Mouse (Mus musculus) stomach, postnatal 0 days (tissue): ENCODE results near the gene Kmt5b. TPM values are rescaled to one million over a fixed set of nuclear protein-coding genes. Genes with fewer than 3 reads are reported as not detected.
A peak's percentile ranks its signal among the peaks of the same experiment; 100 is the strongest.

Experiments used
- ATAC-seq: fragments of 200-750 bp; cut with Nextera tagmentation; 2 replicates; pipeline ENCODE4 v1.8.0; 2017; ENCODE audit not compliant: low FRiP score, low TSS enrichment
- DNase-seq: peaks from one replicate; pipeline ENCODE4 v3.0.0-alpha.2; 2016; ENCODE audit warnings: low spot score
- H3K27ac ChIP-seq: fragments of 300-500 bp; sonication (generic); replicated peaks from 2 replicates; pipeline ENCODE4 v1.5.1; 2014; ENCODE audit warnings: mild to moderate bottlenecking, control low read depth
- H3K27me3 ChIP-seq: fragments of 300-500 bp; sonication (generic); 2 replicates; pipeline ENCODE4 v1.6.1; 2014; ENCODE audit warnings: low read length; ENCODE audit not compliant: control insufficient read depth, insufficient read depth
- H3K36me3 ChIP-seq: fragments of 300-500 bp; sonication (generic); 2 replicates; pipeline ENCODE4 v1.6.1; 2014; ENCODE audit warnings: low read length, mixed read lengths; ENCODE audit not compliant: control insufficient read depth, insufficient read depth
- H3K4me1 ChIP-seq: fragments of 300-500 bp; sonication (generic); replicated peaks from 2 replicates; pipeline ENCODE4 v1.6.1; 2014; ENCODE audit warnings: antibody characterized with exemption; ENCODE audit not compliant: control insufficient read depth, insufficient read depth
- H3K4me2 ChIP-seq: fragments of 300-500 bp; sonication (generic); replicated peaks from 2 replicates; pipeline ENCODE4 v1.6.1; 2014; ENCODE audit warnings: low read depth, mild to moderate bottlenecking, control low read depth, moderate library complexity
- H3K4me3 ChIP-seq: fragments of 300-500 bp; sonication (generic); 2 replicates; pipeline ENCODE4 v1.5.1; 2014; ENCODE audit warnings: low read depth, low read length, control low read depth
- H3K9ac ChIP-seq: fragments of 300-500 bp; sonication (generic); 2 replicates; pipeline ENCODE4 v1.6.1; 2014; ENCODE audit warnings: mild to moderate bottlenecking, low read length, control low read depth, mixed read lengths
- H3K9me3 ChIP-seq: fragments of 300-500 bp; sonication (generic); 2 replicates; pipeline ENCODE4 v1.6.1; 2016; ENCODE audit warnings: low read length; ENCODE audit not compliant: control insufficient read depth
- CTCF ChIP-seq: IDR thresholded peaks from 2 replicates; pipeline ENCODE4 v1.5.1; 2016; ENCODE audit warnings: antibody characterized with exemption, low read depth, mild to moderate bottlenecking, moderate library complexity
- EP300 ChIP-seq: optimal IDR thresholded peaks from 2 replicates; pipeline ENCODE3; 2016; ENCODE audit warnings: antibody characterized with exemption
- WGBS: fragments of 180-500 bp; shearing (Covaris S2); extraction: QIAGEN DNeasy Blood & Tissue Kit; methylation state at CpG from one replicate; pipeline ENCODE4 v1.1.7; 2014; 5-methylcytosine and 5-hydroxymethylcytosine counted together
- polyA plus RNA-seq: library from polyadenylated mRNA; unstranded; fragments of >200 nt; fragmentation: Nextera tagmentation; extraction: Ambion mirVana; gene quantifications from 2 replicates; pipeline ENCODE4 v1.2.1, GENCODE M21; 2015

Gene Kmt5b
- polyA plus RNA-seq, 1 experiment from 2014 or later, result 12.4 TPM

DNA sequence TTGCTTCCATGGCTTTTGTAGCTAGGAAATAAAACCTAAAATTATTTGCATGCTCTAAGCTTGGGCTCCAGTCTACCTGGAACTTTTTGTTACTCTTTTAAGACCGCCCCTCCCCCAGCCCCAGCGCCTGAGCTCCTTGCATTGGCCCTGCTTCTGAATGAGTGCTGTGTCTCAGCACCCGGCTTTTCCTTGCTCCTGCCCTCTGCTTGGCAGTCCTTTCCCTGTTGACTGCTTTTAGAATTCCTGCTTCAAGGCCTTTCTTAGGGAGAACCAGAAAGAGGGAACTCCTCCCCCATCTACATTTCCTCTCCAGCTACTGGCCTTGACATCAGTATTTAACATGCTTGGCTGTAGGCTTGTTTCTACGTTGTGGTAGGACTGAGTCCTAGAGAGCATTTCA lies 88.4 kb downstream of the Kmt5b start:
- no peak overlapping the region for H3K9ac ChIP-seq
- ATAC-seq, result no peak
- no peak overlapping the region; the same call in 1 of the 2 replicates for H3K27ac ChIP-seq
- peaks cover 8% of the 10 kb centered on the region for H3K4me1 ChIP-seq
- TF ChIP-seq EP300, result no peak
- no peak for TF ChIP-seq CTCF
- no peaks in the 10 kb centered on the region for H3K27me3 ChIP-seq
- DNase-seq, result no peak
- 34% methylated on average over 4 of the region's 4 CpGs for WGBS
- H3K9me3 ChIP-seq, result no peaks in the 10 kb centered on the region
- H3K36me3 ChIP-seq, result no peaks in the 10 kb centered on the region
- H3K4me2 ChIP-seq, result 0 out of 2 replicates have a peak overlapping the region, but pooled peaks have one; percentile 36
- no peak overlapping the region for H3K4me3 ChIP-seq

DNA sequence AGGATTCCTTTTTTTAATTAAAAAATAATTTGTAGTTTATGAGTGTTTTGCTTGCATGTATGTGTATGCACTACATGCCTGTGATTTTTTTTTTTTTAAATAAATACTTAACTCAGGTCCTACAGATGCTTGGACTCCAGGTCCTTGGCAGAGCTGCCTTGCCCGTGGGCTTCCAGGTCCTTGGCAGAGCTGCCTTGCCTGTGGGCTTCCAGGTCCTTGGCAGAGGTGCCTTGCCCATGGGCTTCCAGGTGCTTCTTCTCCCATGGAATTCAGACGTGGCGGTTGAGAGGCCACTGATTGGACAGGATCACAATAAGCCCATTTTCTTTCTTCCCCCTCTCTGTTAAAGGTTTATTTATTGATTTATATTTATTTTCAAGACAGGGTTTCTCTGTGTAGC lies 90.0 kb downstream of the Kmt5b start:
- no peak overlapping the region for H3K9ac ChIP-seq
- H3K9me3 ChIP-seq, result no peaks in the 10 kb centered on the region
- no peak overlapping the region for H3K4me2 ChIP-seq
- H3K4me3 ChIP-seq, result no peak overlapping the region
- WGBS, result 66% methylated on average over 3 of the region's 3 CpGs
- H3K27me3 ChIP-seq, result no peaks in the 10 kb centered on the region
- H3K36me3 ChIP-seq, result no peaks in the 10 kb centered on the region
- H3K4me1 ChIP-seq, result 0 out of 2 replicates have a peak, but pooled peaks cover 2% of the 10 kb centered on the region
- no peak overlapping the region for H3K27ac ChIP-seq
- ATAC-seq (no peak), DNase-seq (no peak)
- TF ChIP-seq CTCF (no peak), EP300 (no peak)

DNA sequence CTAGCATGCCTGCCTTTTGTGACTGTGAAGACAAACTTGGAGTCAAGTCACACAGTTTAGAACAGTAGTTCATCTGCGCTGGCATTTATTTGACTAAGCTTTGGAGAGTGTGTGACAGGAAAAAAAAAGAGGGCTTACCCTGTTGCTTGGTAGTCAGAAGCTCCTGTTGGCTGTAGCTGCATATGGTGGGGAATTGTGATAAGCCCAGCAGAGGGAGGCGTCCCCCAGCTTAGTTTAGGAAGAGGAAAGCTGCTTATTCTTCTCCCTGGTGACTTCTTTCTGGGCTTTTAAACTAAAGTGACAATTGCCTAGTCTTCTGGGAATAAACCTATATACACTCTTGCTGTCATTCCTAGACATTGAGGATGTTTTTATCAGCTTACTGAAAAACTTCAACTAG lies 95.5 kb downstream of the Kmt5b start:
- DNase-seq (no peak), ATAC-seq (no peak)
- TF ChIP-seq EP300 (no peak), CTCF (peak; percentile 19; the same call in 1 of the 2 replicates)
- H3K9ac ChIP-seq, result no peak overlapping the region
- H3K36me3 ChIP-seq, result no peaks in the 10 kb centered on the region
- no peak overlapping the region for H3K4me2 ChIP-seq
- no peaks in the 10 kb centered on the region for H3K27me3 ChIP-seq
- no peak overlapping the region for H3K27ac ChIP-seq
- H3K9me3 ChIP-seq, result no peaks in the 10 kb centered on the region
- no peak overlapping the region for H3K4me3 ChIP-seq
- WGBS, result 45% methylated on average over 2 of the region's 2 CpGs
- H3K4me1 ChIP-seq, result no peaks in the 10 kb centered on the region

DNA sequence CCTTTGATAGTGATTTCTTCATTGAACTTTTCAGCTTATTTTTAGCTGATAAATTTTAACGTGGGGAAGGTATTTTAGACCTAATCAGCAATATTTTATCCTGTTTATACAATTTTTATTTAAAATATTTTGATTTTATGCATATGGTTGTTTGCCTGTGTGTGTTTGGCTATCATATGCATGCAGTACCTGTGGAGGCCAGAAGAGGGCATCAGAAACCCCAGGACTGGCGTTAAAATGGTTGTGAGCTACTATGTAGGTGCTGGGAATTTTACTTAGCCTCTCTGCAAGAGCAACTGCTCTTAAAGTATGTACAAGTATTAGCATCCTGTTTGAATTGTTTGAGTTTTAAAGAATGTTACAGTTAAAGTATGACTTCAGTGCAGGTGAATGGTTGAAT lies 97.7 kb downstream of the Kmt5b start:
- H3K27me3 ChIP-seq, result no peaks in the 10 kb centered on the region

More for the DNA sequence above, 97.7 kb downstream of the Kmt5b start:
- TF ChIP-seq EP300, result no peak
- TF ChIP-seq CTCF, result peak; percentile 54
- Histone ChIP-seq H3K4me2 (no peak overlapping the region), H3K27ac (no peak overlapping the region), H3K9me3 (no peaks in the 10 kb centered on the region), H3K4me3 (no peak overlapping the region), H3K4me1 (no peaks in the 10 kb centered on the region), H3K9ac (no peak overlapping the region), H3K36me3 (no peaks in the 10 kb centered on the region)
- WGBS, result 81% methylated on average over 2 of the region's 2 CpGs
- no peak for DNase-seq
- no peak for ATAC-seq

Other genes with a start within 250 kb of the Kmt5b start
- gene Ppp6r3, start 191.7 kb upstream of the Kmt5b start, polyA plus RNA-seq, result 18.6 and 20.5 TPM in 2 replicates
- 2.6 and 2.7 TPM in 2 replicates for gene Lrp5, start 80.9 kb upstream of the Kmt5b start, polyA plus RNA-seq
- 17.1 and 18.8 TPM in 2 replicates for gene 1810055G02Rik, start 59.1 kb upstream of the Kmt5b start, polyA plus RNA-seq
- gene Chka, start 84.4 kb downstream of the Kmt5b start, polyA plus RNA-seq, result 21.2 and 24.2 TPM in 2 replicates
- gene Tcirg1, start 139.7 kb downstream of the Kmt5b start, polyA plus RNA-seq, result 17.4 and 21.8 TPM in 2 replicates
- 277 and 284 TPM in 2 replicates for gene Ndufs8, start 145.4 kb downstream of the Kmt5b start, polyA plus RNA-seq
- gene Aldh3b1, start 162.4 kb downstream of the Kmt5b start, polyA plus RNA-seq, result 1.8 and 2.2 TPM in 2 replicates
- gene Unc93b1, start 167.8 kb downstream of the Kmt5b start, polyA plus RNA-seq, result 17.4 and 19.7 TPM in 2 replicates
- gene Aldh3b3, start 191.2 kb downstream of the Kmt5b start, polyA plus RNA-seq, result 1.1 TPM in 2 replicates
- 75.8 and 84.1 TPM in 2 replicates for gene Aldh3b2, start 204.9 kb downstream of the Kmt5b start, polyA plus RNA-seq
- 9.9 TPM in 2 replicates for gene Acy3, start 219.1 kb downstream of the Kmt5b start, polyA plus RNA-seq
- gene Tbx10, start 225.3 kb downstream of the Kmt5b start, polyA plus RNA-seq, result 0.05 TPM in 1 of 2 replicates, not detected in the other
- 39.3 and 40.7 TPM in 2 replicates for gene Nudt8, start 233.2 kb downstream of the Kmt5b start, polyA plus RNA-seq
- gene Gm49405, start 233.2 kb downstream of the Kmt5b start, polyA plus RNA-seq, result 1.1 and 1.3 TPM in 2 replicates
- gene Doc2g, start 235.9 kb downstream of the Kmt5b start, polyA plus RNA-seq, result 1.2 and 1.7 TPM in 2 replicates
- 213 and 216 TPM in 2 replicates for gene Ndufv1, start 245.4 kb downstream of the Kmt5b start, polyA plus RNA-seq